Mouse (Mus musculus) ES-E14 (cell line): Measurements from ENCODE around the gene Slc9a1. TPM values are rescaled to one million over a fixed set of nuclear protein-coding genes. Genes with fewer than 3 reads are reported as not detected.

Source experiments
- DNase-seq: peaks from one replicate; pipeline ENCODE4 v3.0.0-alpha.2; 2013; ENCODE audit warnings: low read depth, low spot score
- H3K27ac ChIP-seq: 2 replicates; pipeline ENCODE4 v1.5.1; 2012; ENCODE audit warnings: low read depth, mild to moderate bottlenecking, low read length, moderate library complexity, mixed read lengths; ENCODE audit not compliant: poor library complexity, insufficient read depth, severe bottlenecking
- H3K36me3 ChIP-seq: 2 replicates; pipeline ENCODE4 v1.6.1; 2012; ENCODE audit warnings: mild to moderate bottlenecking, low read length, moderate library complexity, mixed read lengths; ENCODE audit not compliant: control insufficient read depth, poor library complexity, insufficient read depth, severe bottlenecking
- H3K4me1 ChIP-seq, 2 experiments: fragments of 150-350 bp in 1 of 2; sonication (generic) in 1 of 2; 2 replicates each; pipeline ENCODE4 v1.6.1; 2012; ENCODE audit warnings: low read length in 2 of 2, mild to moderate bottlenecking in 1 of 2, mixed read lengths in 1 of 2; ENCODE audit not compliant: control insufficient read depth in 2 of 2, insufficient read depth in 2 of 2, poor library complexity in 1 of 2
- H3K4me3 ChIP-seq, 2 experiments: fragments of 150-350 bp in 1 of 2; sonication (generic) in 1 of 2; 2 replicates each; pipeline ENCODE4 v1.5.1; 2012; ENCODE audit warnings: low read length in 2 of 2, low read depth in 1 of 2, mild to moderate bottlenecking in 1 of 2, mixed read lengths in 1 of 2; ENCODE audit not compliant: insufficient read depth in 1 of 2, poor library complexity in 1 of 2, severe bottlenecking in 1 of 2
- H3K9ac ChIP-seq: 2 replicates; pipeline ENCODE4 v1.6.1; 2012; ENCODE audit warnings: low read depth, mild to moderate bottlenecking, low read length, mixed read lengths; ENCODE audit not compliant: poor library complexity, insufficient read depth, severe bottlenecking
- H3K9me3 ChIP-seq: fragments of 150-350 bp; sonication (generic); 2 replicates; pipeline ENCODE4 v1.6.1; 2012; ENCODE audit warnings: low read depth, mild to moderate bottlenecking, low read length; ENCODE audit not compliant: control insufficient read depth, insufficient read depth
- CHD2 ChIP-seq: IDR thresholded peaks from 2 replicates; pipeline ENCODE4 v1.6.1; 2014; ENCODE audit warnings: mild to moderate bottlenecking, low read depth, low read length, inconsistent platforms
- HCFC1 ChIP-seq: IDR thresholded peaks from 2 replicates; pipeline ENCODE4 v1.6.1; 2012; ENCODE audit warnings: low read length, inconsistent platforms, borderline replicate concordance; ENCODE audit not compliant: insufficient read depth
- MAFK ChIP-seq: IDR thresholded peaks from 2 replicates; pipeline ENCODE4 v1.6.1; 2014; ENCODE audit warnings: mild to moderate bottlenecking, low read depth, low read length, inconsistent platforms; ENCODE audit not compliant: insufficient read depth
- ZC3H11A ChIP-seq: IDR thresholded peaks from 2 replicates; pipeline ENCODE4 v1.6.1; 2012; ENCODE audit warnings: low read depth, mild to moderate bottlenecking, inconsistent platforms, low read length, borderline replicate concordance
- ZNF384 ChIP-seq: IDR thresholded peaks from 2 replicates; pipeline ENCODE4 v1.6.1; 2012; ENCODE audit warnings: low read depth, low read length, inconsistent platforms
- in situ Hi-C, 2 experiments: fragments of 600-800 bp; cut with MboI; formaldehyde crosslinking; loops; one replicate each; pipeline ENCODE4 v1.15.1; 2025; ENCODE audit warnings: low sequenced_read_pairs in 2 of 2, inconsistent platforms in 1 of 2; ENCODE audit not compliant: unreplicated experiment in 2 of 2
- total RNA-seq: library from RNA; depleted of rRNA; stranded (reverse); fragments of 300-350 nt; gene quantifications from 2 replicates; pipeline ENCODE4 v1.2.3, GENCODE M21; 2012

Gene Slc9a1
- total RNA-seq, 1 experiment: 24.9 TPM

- H3K36me3 ChIP-seq: peaks cover 2% of the 10 kb centered on the region; the same call in 1 of the 2 replicates
- DNase-seq: no peak
- peaks cover 0 to 10% of the 10 kb centered on the region in 2 experiments; a peak in 2 of 4 replicates for H3K4me1 ChIP-seq
- H3K4me3 ChIP-seq: no peak overlapping the region
- in situ Hi-C loops: no loop called here
- H3K9me3 ChIP-seq: no peaks in the 10 kb centered on the region
- H3K9ac ChIP-seq: no peak overlapping the region
- no peak for TF ChIP-seq MAFK
- TF ChIP-seq CHD2: no peak
- TF ChIP-seq ZNF384: no peak
- TF ChIP-seq HCFC1: no peak
- no peak for TF ChIP-seq ZC3H11A
- no peak overlapping the region for H3K27ac ChIP-seq
Measured at GRCm38 (mm10) chr4:133406313-133407056, 37.0 kb downstream of the Slc9a1 start.

DNA sequence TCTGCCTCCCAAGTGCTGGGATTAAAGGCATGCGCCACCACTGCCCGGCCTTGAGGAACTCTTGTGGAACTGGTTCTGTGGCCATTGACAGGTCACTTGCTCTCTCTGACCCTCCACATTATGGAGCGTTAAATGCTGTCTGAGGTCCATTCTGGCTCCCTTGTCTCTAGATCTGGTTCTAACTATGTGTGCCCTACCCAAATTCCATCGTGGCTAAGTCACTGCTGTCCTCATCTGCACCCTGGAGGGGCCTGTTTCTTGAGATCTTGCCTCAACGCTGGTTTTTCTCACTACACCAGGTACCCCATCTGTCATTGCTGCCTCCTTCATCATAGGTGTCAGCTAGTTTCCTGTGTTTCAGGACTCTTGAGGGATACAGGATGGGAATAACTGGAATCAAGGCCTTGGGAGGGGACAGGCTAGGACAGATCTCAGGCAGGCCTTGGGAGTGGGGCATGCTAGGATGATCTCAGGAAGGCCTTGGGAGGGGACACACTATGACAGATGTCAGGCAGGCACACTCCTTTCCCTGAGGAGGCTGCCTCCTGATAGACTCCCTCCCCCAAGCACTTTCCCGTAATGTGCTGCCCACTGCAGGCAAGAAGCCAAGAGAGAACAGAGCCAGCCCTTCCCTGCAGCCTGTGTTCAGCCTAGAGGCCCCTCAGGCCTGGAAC is 37.7 kb downstream of the Slc9a1 start:
- TF ChIP-seq CHD2 (no peak), ZC3H11A (no peak), HCFC1 (no peak), MAFK (no peak), ZNF384 (no peak)
- in situ Hi-C loops: no loop called here
- no peak for DNase-seq

DNA sequence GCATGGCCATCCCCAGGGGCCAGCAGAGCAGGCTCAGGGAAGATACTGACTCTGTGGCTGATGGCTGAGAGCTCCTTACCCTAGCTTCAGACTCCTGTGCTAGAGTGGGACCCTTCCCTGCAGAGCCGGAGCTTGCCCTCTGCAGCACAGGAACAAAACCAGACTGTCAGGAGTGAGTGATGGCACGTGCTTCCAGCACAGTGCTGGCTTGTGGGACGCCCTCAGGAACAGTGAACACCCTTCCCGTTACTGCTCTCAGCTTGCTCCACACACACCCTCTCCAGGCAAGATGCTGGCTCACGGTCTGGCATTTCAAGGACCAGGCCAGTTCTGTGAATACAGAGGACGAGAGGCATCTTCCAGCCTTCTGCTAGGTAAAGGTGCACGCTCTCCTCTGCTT is 38.5 kb downstream of the Slc9a1 start:
- no peak overlapping the region for H3K9ac ChIP-seq
- H3K9me3 ChIP-seq: no peaks in the 10 kb centered on the region
- in situ Hi-C loops: no loop called here
- H3K4me3 ChIP-seq: no peak overlapping the region
- TF ChIP-seq MAFK: no peak
- TF ChIP-seq ZNF384: no peak
- TF ChIP-seq CHD2: no peak
- TF ChIP-seq ZC3H11A: no peak
- TF ChIP-seq HCFC1: no peak
- H3K27ac ChIP-seq: no peak overlapping the region
- H3K4me1 ChIP-seq: peaks cover 0 to 13% of the 10 kb centered on the region in 2 experiments; a peak in 2 of 4 replicates
- peaks cover 8% of the 10 kb centered on the region; the same call in 1 of the 2 replicates for H3K36me3 ChIP-seq
- DNase-seq: no peak

More for the DNA sequence above, 37.7 kb downstream of the Slc9a1 start:
- H3K9me3 ChIP-seq: no peaks in the 10 kb centered on the region
- H3K27ac ChIP-seq: no peak overlapping the region
- H3K36me3 ChIP-seq: peaks cover 6% of the 10 kb centered on the region; the same call in 1 of the 2 replicates
- H3K4me1 ChIP-seq: peaks cover 0 to 13% of the 10 kb centered on the region in 2 experiments; a peak in 2 of 4 replicates
- H3K4me3 ChIP-seq: no peak overlapping the region
- H3K9ac ChIP-seq: no peak overlapping the region

- Histone ChIP-seq H3K27ac (no peak overlapping the region), H3K4me3 (no peak overlapping the region), H3K36me3 (peaks cover 10% of the 10 kb centered on the region; the same call in 1 of the 2 replicates), H3K4me1 (peaks cover 0 to 17% of the 10 kb centered on the region in 2 experiments; a peak in 2 of 4 replicates), H3K9ac (no peak overlapping the region; the same call in 1 of the 2 replicates), H3K9me3 (no peaks in the 10 kb centered on the region)
- TF ChIP-seq ZNF384 (no peak), CHD2 (no peak), ZC3H11A (no peak), MAFK (no peak), HCFC1 (no peak)
- in situ Hi-C loops: no loop called here
- no peak for DNase-seq
Measured at GRCm38 (mm10) chr4:133410994-133411393, 41.5 kb downstream of the Slc9a1 start.
